Comparison of ENCODE assay signal across 8 mouse cellular contexts in genomic region chr12:102704457-102705198, GRCm38 (mm10). TPM values are rescaled to one million over a fixed set of nuclear protein-coding genes. Genes with fewer than 3 reads are reported as not detected.
A peak's percentile ranks its signal among the peaks of the same experiment; 100 is the strongest.
DNase-seq lines count a peak whose midpoint lies in the region; ATAC-seq lines count a peak whose summit lies in the region.

TSS of gene Itpk1 (minus strand) at chr12:102704930.

- peaks cover 4% of the 10 kb centered on the region for H3K4me1 ChIP-seq in brown adipose tissue, adult 24 weeks (ENCODE audit: control insufficient read depth, insufficient read depth, insufficient read length, low read length)
- peaks cover 9% of the 10 kb centered on the region for H3K4me1 ChIP-seq in hindbrain, embryonic 11.5 days (replicated peaks; ENCODE audit: control insufficient read depth, insufficient read depth, low read length)

- under 1% methylated on average over 61 of the region's 105 CpGs for WGBS in hindbrain, embryonic 11.5 days

- DNase-seq in MN1 (ENCODE audit: low spot score), result peak; percentile 52
- peak; percentile 74 for DNase-seq in hindbrain, embryonic 11.5 days (ENCODE audit: low spot score)
- peak; percentile 53 for DNase-seq in layer of hippocampus, postnatal 36 days
- DNase-seq in lung, postnatal 36 days, result peak; percentile 50
- peak; percentile 78 for DNase-seq in retina, postnatal 1 day
- no peak for DNase-seq in T-cell, adult 2 months (ENCODE audit: low spot score)

- ATAC-seq in erythroid progenitor cell, adult 5-6 weeks (replicated peaks; ENCODE audit: low FRiP score, poor library complexity, severe bottlenecking), result peak; percentile 75
- ATAC-seq in hindbrain, embryonic 11.5 days (ENCODE audit: low FRiP score), result peak; percentile 86

- H3K9ac ChIP-seq in hindbrain, embryonic 11.5 days (ENCODE audit: low read depth, low read length), result peak within 1 kb of the TSS; percentile 80

- no peaks in the 10 kb centered on the region for H3K36me3 ChIP-seq in hindbrain, embryonic 11.5 days (ENCODE audit: control insufficient read depth, insufficient read depth, low read length)

- peak within 1 kb of the TSS; percentile 98 for H3K4me3 ChIP-seq in brown adipose tissue, adult 24 weeks (ENCODE audit: insufficient read depth, low read depth, low read length)
- H3K4me3 ChIP-seq in hindbrain, embryonic 11.5 days (ENCODE audit: low read depth, low read length), result peak within 1 kb of the TSS; percentile 77

- H3K27ac ChIP-seq in brown adipose tissue, adult 24 weeks (replicated peaks; ENCODE audit: low read depth, low read length), result peak within 1 kb of the TSS; percentile 75
- peak within 1 kb of the TSS; percentile 79 for H3K27ac ChIP-seq in hindbrain, embryonic 11.5 days (ENCODE audit: low read depth, low read length)

- no peaks in the 10 kb centered on the region for H3K9me3 ChIP-seq in hindbrain, embryonic 11.5 days (ENCODE audit: control insufficient read depth, low read length)

- H3K27me3 ChIP-seq in hindbrain, embryonic 11.5 days (ENCODE audit: control insufficient read depth, insufficient read depth, low read length), result no peaks in the 10 kb centered on the region

- peak within 1 kb of the TSS; percentile 84 for H3K4me2 ChIP-seq in hindbrain, embryonic 11.5 days (replicated peaks; ENCODE audit: low read depth, low read length)

RNA-seq across cellular contexts. Expression of gene Itpk1, which starts in this region (rescaled TPM):
- 65.8 and 126 TPM in 2 replicates for polyA plus RNA-seq in brown adipose tissue, adult 24 weeks (2012; ENCODE audit: insufficient read depth, insufficient read length, missing spikeins)
- 2.5 TPM in 1 of 2 replicates, not detected in the other for total RNA-seq in erythroid progenitor cell, adult 5-6 weeks (2015; ENCODE audit: low replicate concordance)
- 0.64 and 0.98 TPM in 2 replicates for total RNA-seq in erythroid progenitor cell, adult 5-6 weeks (2017; ENCODE audit: low replicate concordance)
- polyA plus RNA-seq in hindbrain, embryonic 11.5 days (2014; fragmentation: Nextera tagmentation; extraction: Ambion mirVana), result 14.1 and 16.8 TPM in 2 replicates
- total RNA-seq in layer of hippocampus, postnatal 36 days (2021), result 10 to 100 TPM; 64.3 to 64.8 TPM

Comparison
In these comparisons a context has a peak if more than half of its experiments do, and no peak if none do; other contexts are left out.
1. RNA of gene Itpk1 (total RNA-seq): 64.3 to 64.8 TPM in layer of hippocampus, postnatal 36 days; 0.64 to 2.5 TPM in erythroid progenitor cell, adult 5-6 weeks; every median in the first group is over 10 times any median in the second.